Mouse (Mus musculus) limb, embryonic 13.5 days (tissue): ENCODE data around the gene Tor1a. TPM values are rescaled to one million over a fixed set of nuclear protein-coding genes. Genes with fewer than 3 reads are reported as not detected.
"Not testable (repeated sequence)": the region's sequence is repeated elsewhere in the genome, so short reads cannot be mapped to it uniquely, and the experiment has no call there.

Experiments
- ATAC-seq: fragments of 200-750 bp; cut with Nextera tagmentation; 2 replicates; pipeline ENCODE4 v1.8.0; 2017; ENCODE audit warnings: low read depth, moderate number of reproducible peaks, moderate TSS enrichment; ENCODE audit not compliant: low FRiP score
- H3K27ac ChIP-seq: fragments of 300-500 bp; sonication (generic); 2 replicates; pipeline ENCODE4 v1.5.1; 2015; ENCODE audit warnings: inconsistent platforms, mild to moderate bottlenecking, moderate library complexity
- H3K27me3 ChIP-seq: fragments of 300-500 bp; sonication (generic); 2 replicates; pipeline ENCODE4 v1.6.1; 2015; ENCODE audit warnings: mild to moderate bottlenecking, inconsistent platforms
- H3K36me3 ChIP-seq: fragments of 300-500 bp; sonication (generic); 2 replicates; pipeline ENCODE4 v1.6.1; 2015; ENCODE audit warnings: inconsistent platforms, mild to moderate bottlenecking, moderate library complexity
- H3K4me1 ChIP-seq: fragments of 300-500 bp; sonication (generic); 2 replicates; pipeline ENCODE4 v1.6.1; 2015; ENCODE audit warnings: inconsistent platforms
- H3K4me2 ChIP-seq: fragments of 300-500 bp; sonication (generic); replicated peaks from 2 replicates; pipeline ENCODE4 v1.6.1; 2015; ENCODE audit warnings: inconsistent platforms, mild to moderate bottlenecking, moderate library complexity
- H3K4me3 ChIP-seq: fragments of 300-500 bp; sonication (generic); 2 replicates; pipeline ENCODE4 v1.5.1; 2015; ENCODE audit warnings: moderate library complexity, mild to moderate bottlenecking, inconsistent platforms
- H3K9ac ChIP-seq: fragments of 300-500 bp; sonication (generic); 2 replicates; pipeline ENCODE4 v1.6.1; 2015; ENCODE audit warnings: mild to moderate bottlenecking, inconsistent platforms
- H3K9me3 ChIP-seq: fragments of 300-500 bp; sonication (generic); 2 replicates; pipeline ENCODE4 v1.6.1; 2016; ENCODE audit warnings: inconsistent platforms
- WGBS: fragments of 180-500 bp; shearing (Covaris S2); methylation state at CpG from one replicate; pipeline ENCODE4 v1.1.7; 2015; 5-methylcytosine and 5-hydroxymethylcytosine counted together
- polyA plus RNA-seq: library from polyadenylated mRNA; unstranded; fragments of >200 nt; fragmentation: Nextera tagmentation; extraction: Ambion mirVana; gene quantifications from 2 replicates; pipeline ENCODE4 v1.2.1, GENCODE M21; 2015

The Tor1a gene
- polyA plus RNA-seq, 1 experiment from 2014 or later = 82.7 TPM

GRCm38 (mm10) chr2:30952457-30952823, 15.3 kb downstream of the Tor1a start:
- Histone ChIP-seq H3K36me3 (peaks cover 26% of the 10 kb centered on the region), H3K4me3 (peak overlapping the region; percentile 80), H3K27ac (peak overlapping the region; percentile 90), H3K4me2 (peak overlapping the region; percentile 92), H3K27me3 (no peaks in the 10 kb centered on the region), H3K4me1 (peaks cover 23% of the 10 kb centered on the region), H3K9me3 (no peaks in the 10 kb centered on the region), H3K9ac (peak overlapping the region; percentile 91; the same call in 1 of the 2 replicates)
- 0 out of 2 replicates have a peak, but pooled peaks have one; percentile 9 for ATAC-seq
- WGBS = 22% methylated on average over 5 of the region's 5 CpGs

DNA sequence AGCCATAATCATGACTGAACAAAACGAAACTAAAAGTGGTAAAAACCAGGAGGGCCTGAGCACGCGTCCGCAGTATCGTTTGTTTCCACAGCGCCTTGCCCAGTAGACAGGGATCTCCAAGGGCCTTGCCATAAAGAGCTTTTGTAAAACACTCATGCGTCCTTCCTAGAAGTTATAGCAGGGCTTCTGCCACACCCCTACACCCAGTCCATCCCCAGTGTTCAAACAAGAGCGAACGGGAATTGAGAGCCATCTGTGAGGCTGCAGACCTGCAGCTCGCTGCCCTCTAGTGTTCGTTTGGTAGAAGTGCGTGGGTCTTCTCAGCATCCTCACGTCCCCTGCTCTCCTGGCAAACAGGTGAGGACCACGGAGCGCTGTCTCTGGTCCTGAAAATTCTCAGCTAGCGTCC, 25.1 kb downstream of the Tor1a start:
- Histone ChIP-seq H3K36me3 (no peaks in the 10 kb centered on the region), H3K27me3 (no peaks in the 10 kb centered on the region), H3K4me1 (no peaks in the 10 kb centered on the region), H3K9ac (no peak overlapping the region), H3K4me3 (peak overlapping the region; percentile 27; the same call in 1 of the 2 replicates), H3K27ac (no peak overlapping the region), H3K4me2 (peak overlapping the region; percentile 49), H3K9me3 (no peaks in the 10 kb centered on the region)
- 29% methylated on average over 16 of the region's 16 CpGs for WGBS
- 0 out of 2 replicates have a peak, but pooled peaks have one; percentile 48 for ATAC-seq

DNA sequence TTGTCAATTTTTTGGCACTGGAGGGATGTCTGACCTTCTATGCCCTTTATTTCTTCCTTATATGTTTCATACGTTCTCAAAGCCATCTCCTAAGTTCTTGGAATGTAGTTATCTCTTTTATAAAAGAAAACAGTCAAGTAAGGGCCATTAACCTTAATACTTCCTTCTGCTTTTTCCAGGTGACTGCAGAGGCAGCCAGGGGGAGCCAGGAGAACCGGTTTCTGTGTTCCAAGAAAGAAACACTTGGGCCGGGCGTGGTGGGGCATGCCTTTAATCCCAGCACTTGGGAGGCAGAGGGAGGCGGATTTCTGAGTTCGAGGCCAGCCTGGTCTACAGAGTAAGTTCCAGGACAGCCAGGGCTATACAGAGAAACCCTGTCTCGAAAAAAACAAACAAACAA, 25.6 kb downstream of the Tor1a start:
- not testable (repeated sequence) for H3K4me3 ChIP-seq, H3K4me1 ChIP-seq, H3K27me3 ChIP-seq, H3K4me2 ChIP-seq, H3K9me3 ChIP-seq, H3K36me3 ChIP-seq, ATAC-seq, H3K9ac ChIP-seq, H3K27ac ChIP-seq
- WGBS = 50% methylated on average over 7 of the region's 7 CpGs

DNA sequence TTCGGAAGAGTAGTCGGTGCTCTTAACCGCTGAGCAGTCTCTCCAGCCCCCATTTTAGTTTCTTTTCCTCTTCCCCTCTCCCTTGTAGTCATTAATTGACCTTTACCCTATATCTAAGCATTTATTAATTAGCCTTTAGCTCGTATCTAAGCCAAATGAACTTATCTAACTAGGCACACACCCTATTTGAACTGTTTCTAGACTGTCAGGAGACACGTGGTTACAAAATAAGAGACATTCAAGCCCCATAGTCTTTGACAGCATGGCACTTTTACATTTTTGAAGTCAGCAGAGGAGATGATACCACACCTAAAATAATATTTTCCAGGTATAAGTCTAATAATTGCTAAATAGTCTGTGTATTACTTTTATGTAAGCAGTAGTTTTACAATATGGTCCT, 26.1 kb downstream of the Tor1a start:
- H3K27me3 ChIP-seq = no peaks in the 10 kb centered on the region
- no peak overlapping the region for H3K27ac ChIP-seq
- no peaks in the 10 kb centered on the region for H3K4me1 ChIP-seq
- H3K9me3 ChIP-seq = no peaks in the 10 kb centered on the region
- H3K36me3 ChIP-seq = no peaks in the 10 kb centered on the region
- no peak overlapping the region for H3K9ac ChIP-seq
- ATAC-seq = no peak
- H3K4me3 ChIP-seq = no peak overlapping the region
- H3K4me2 ChIP-seq = no peak overlapping the region
- 88% methylated on average over 5 of the region's 5 CpGs for WGBS

DNA sequence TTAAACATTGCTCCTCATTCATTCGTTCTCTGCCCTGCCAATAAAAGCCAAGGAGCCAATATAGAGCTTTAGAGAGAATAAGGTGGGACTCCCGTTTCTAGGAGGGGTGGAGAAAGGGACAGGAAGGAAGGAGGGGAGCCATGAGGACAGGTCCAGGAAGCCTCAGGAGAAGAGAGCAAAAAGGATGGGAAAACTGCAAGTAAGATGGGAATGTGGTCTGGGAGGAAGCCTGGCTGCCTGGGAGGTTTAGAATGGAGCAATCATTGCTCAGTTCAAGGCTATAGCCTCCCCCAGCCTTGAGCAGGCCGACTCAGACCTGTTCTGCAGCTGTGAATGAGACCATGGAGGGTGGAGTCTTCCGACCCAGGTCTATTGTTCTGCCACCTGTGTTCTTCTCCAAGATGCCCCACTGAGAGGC, 29.1 kb downstream of the Tor1a start:
- Histone ChIP-seq H3K9me3 (no peaks in the 10 kb centered on the region), H3K27ac (no peak overlapping the region), H3K9ac (no peak overlapping the region), H3K4me2 (no peak overlapping the region), H3K4me1 (no peaks in the 10 kb centered on the region), H3K36me3 (no peaks in the 10 kb centered on the region), H3K27me3 (no peaks in the 10 kb centered on the region), H3K4me3 (no peak overlapping the region)
- no peak for ATAC-seq
- WGBS = 39% methylated on average over 4 of the region's 4 CpGs

GRCm38 (mm10) chr2:30937731-30938130, 30.0 kb downstream of the Tor1a start:
- 87% methylated on average over 8 of the region's 8 CpGs for WGBS
- no peak for ATAC-seq
- H3K27me3 ChIP-seq = no peaks in the 10 kb centered on the region
- no peaks in the 10 kb centered on the region for H3K36me3 ChIP-seq
- no peak overlapping the region for H3K27ac ChIP-seq
- H3K4me2 ChIP-seq = no peak overlapping the region
- H3K4me3 ChIP-seq = no peak overlapping the region
- H3K9me3 ChIP-seq = no peaks in the 10 kb centered on the region
- H3K4me1 ChIP-seq = no peaks in the 10 kb centered on the region
- H3K9ac ChIP-seq = no peak overlapping the region

GRCm38 (mm10) chr2:30936808-30937207, 30.9 kb downstream of the Tor1a start:
- no peak overlapping the region for H3K27ac ChIP-seq
- H3K4me3 ChIP-seq = no peak overlapping the region
- H3K4me2 ChIP-seq = no peak overlapping the region
- no peak overlapping the region for H3K9ac ChIP-seq
- 85% methylated on average over 3 of the region's 3 CpGs for WGBS
- no peaks in the 10 kb centered on the region for H3K4me1 ChIP-seq
- H3K9me3 ChIP-seq = no peaks in the 10 kb centered on the region
- no peaks in the 10 kb centered on the region for H3K27me3 ChIP-seq
- ATAC-seq = no peak
- H3K36me3 ChIP-seq = no peaks in the 10 kb centered on the region

GRCm38 (mm10) chr2:30933917-30934450, 33.7 kb downstream of the Tor1a start:
- no peak overlapping the region for H3K4me3 ChIP-seq

DNA sequence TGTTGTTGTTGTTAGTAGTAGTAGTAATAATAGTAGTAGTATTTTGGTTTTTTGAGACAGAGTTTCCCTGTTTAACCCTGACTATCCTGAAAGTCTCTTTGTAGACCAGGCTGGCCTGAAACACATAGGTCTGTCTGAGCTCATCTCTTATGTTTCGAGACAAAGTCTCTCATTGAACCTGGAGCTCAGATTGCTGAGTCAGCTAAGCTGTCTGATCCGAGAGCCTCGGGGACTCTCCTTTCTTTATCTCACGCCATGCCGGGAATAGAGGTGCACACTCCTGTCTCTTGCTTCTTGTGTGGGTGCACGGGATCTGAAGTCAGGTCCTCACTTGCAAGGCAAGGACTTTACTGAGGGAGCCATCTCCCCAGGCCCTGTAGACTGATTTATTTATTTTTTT, 34.7 kb downstream of the Tor1a start:
- Histone ChIP-seq H3K27me3 (no peaks in the 10 kb centered on the region), H3K9ac (no peak overlapping the region), H3K27ac (no peak overlapping the region), H3K4me1 (peaks cover 17% of the 10 kb centered on the region), H3K4me3 (no peak overlapping the region), H3K9me3 (no peaks in the 10 kb centered on the region), H3K36me3 (no peaks in the 10 kb centered on the region), H3K4me2 (no peak overlapping the region)
- WGBS = 77% methylated on average over 6 of the region's 6 CpGs
- ATAC-seq = no peak

More at GRCm38 (mm10) chr2:30933917-30934450, 33.7 kb downstream of the Tor1a start:
- Histone ChIP-seq H3K4me2 (no peak overlapping the region), H3K36me3 (no peaks in the 10 kb centered on the region), H3K4me1 (peaks cover 10% of the 10 kb centered on the region), H3K9ac (no peak overlapping the region), H3K9me3 (no peaks in the 10 kb centered on the region), H3K27ac (no peak overlapping the region), H3K27me3 (no peaks in the 10 kb centered on the region)
- 21% methylated on average over 7 of the region's 7 CpGs for whole genome bisulfite sequencing
- ATAC-seq = no peak

GRCm38 (mm10) chr2:30931922-30932321, 35.8 kb downstream of the Tor1a start:
- no peak for ATAC-seq
- H3K27me3 ChIP-seq = no peaks in the 10 kb centered on the region
- WGBS = 81% methylated on average over 3 of the region's 3 CpGs

DNA sequence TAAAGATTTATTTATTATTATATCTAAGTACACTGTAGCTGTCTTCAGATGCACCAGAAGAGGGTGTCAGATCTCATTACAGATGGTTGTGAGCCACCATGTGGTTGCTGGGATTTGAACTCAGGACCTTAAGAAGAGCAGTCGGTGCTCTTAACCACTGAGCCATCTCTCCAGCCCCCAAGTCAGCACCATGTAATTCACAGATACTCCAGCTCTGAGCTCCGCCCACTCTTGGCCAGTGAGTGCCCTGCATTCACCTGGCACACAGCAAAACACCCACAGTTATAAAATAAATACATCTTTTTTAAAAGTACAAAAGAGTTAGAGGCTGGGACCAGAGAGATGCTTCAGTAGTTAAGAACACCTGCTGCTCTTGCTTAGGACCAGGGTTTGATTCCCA, 36.9 kb downstream of the Tor1a start:
- not testable (repeated sequence) for H3K9me3 ChIP-seq, H3K27ac ChIP-seq, H3K36me3 ChIP-seq, H3K9ac ChIP-seq, H3K27me3 ChIP-seq, H3K4me2 ChIP-seq, ATAC-seq, H3K4me3 ChIP-seq
- 87% methylated on average over 2 of the region's 2 CpGs for WGBS
- H3K4me1 ChIP-seq = peaks cover 27% of the 10 kb centered on the region

More at GRCm38 (mm10) chr2:30931922-30932321, 35.8 kb downstream of the Tor1a start:
- Histone ChIP-seq H3K27ac (no peak overlapping the region), H3K9me3 (no peaks in the 10 kb centered on the region), H3K4me3 (no peak overlapping the region), H3K4me2 (no peak overlapping the region), H3K36me3 (no peaks in the 10 kb centered on the region), H3K9ac (no peak overlapping the region), H3K4me1 (peaks cover 27% of the 10 kb centered on the region)

DNA sequence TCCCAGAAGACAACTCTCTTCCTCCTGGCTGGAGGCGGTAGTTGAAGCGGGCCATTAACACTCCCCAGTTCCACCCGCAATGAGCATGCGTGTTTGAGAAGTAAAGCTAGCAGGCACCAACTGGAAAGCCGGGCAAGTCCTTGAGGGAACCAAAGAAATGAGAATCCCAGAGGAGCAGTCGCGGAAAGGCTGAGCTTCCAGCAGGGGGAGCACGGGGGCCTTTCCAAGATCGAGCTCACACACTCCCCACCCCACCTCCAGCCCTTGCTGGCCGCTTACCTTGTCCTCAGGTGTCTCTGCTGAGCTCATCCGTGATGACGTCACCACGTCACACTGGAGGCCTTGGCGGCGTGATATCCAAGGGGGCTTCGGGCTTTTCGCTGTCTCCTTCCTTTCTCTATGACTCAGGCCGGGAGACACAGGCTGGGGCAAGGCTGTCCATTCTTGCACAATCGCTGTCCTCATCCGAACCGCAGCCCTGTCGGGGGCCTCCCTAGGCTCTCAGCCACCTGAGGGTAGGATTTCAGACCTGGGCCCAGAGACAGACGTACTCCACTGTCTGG, 38.2 kb downstream of the Tor1a start, which contains the start of gene Ptges:
Gene Ptges (minus strand): TSS at position 381 of the 563 bp plus-strand sequence.
- H3K27ac ChIP-seq = no peak within 1 kb of the TSS
- no peaks in the 10 kb centered on the region for H3K27me3 ChIP-seq
- peaks cover 27% of the 10 kb centered on the region for H3K4me1 ChIP-seq
- H3K4me2 ChIP-seq = peak within 1 kb of the TSS; percentile 65
- H3K4me3 ChIP-seq = peak within 1 kb of the TSS; percentile 30
- H3K9ac ChIP-seq = peak within 1 kb of the TSS; percentile 59
- no peak for ATAC-seq
- no peaks in the 10 kb centered on the region for H3K36me3 ChIP-seq
- 5% methylated on average over 23 of the region's 23 CpGs for WGBS
- no peaks in the 10 kb centered on the region for H3K9me3 ChIP-seq
